Mouse (Mus musculus): ENCODE data around the gene Susd4. TPM values are rescaled to one million over a fixed set of nuclear protein-coding genes. Genes with fewer than 3 reads are reported as not detected.

The Susd4 gene
- total RNA-seq, 2 experiments from 2014 or later, result not detected

DNA sequence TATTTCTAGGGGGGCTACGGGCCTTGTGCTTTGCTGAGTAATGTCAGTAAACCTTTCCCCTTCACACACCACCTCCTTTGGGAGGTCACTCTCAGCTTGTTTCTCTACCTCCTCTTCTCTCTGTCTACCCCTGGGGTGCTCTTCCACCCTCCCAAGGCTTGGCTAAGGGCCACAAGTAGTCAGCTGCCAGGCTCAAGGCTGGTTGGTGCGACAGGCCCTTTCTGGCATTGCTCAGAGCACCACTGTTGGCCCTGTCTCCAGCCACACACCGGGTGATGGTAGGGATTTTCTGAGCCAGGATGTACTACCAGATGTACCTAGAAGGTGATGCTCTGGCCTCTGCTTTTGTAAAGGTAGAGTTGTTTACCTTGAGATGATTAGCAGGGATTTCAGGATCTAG is 21.1 kb downstream of the Susd4 start:
- no peak for ATAC-seq (replicated peaks; ENCODE audit: poor library complexity, severe bottlenecking)

DNA sequence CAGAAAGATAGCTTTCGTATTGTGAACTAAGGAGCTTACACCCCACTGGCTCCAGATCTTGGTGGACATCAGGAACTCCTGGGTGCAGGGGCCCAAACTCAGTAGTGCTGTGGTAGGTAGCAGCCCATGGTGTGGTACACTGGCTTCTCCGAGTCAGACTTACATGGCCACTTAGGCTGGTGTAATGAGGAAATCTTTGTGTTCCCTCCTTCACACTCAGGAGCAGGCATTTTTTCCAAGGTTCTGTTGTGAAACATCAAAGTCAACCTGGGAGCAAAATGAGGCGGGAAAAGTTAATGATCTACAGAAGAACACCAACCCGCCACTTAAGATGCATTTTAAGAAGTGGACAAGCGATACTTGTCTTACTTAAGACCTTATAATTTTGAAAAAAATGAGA is 21.8 kb downstream of the Susd4 start:
- ATAC-seq (replicated peaks; ENCODE audit: poor library complexity, severe bottlenecking), result no peak

DNA sequence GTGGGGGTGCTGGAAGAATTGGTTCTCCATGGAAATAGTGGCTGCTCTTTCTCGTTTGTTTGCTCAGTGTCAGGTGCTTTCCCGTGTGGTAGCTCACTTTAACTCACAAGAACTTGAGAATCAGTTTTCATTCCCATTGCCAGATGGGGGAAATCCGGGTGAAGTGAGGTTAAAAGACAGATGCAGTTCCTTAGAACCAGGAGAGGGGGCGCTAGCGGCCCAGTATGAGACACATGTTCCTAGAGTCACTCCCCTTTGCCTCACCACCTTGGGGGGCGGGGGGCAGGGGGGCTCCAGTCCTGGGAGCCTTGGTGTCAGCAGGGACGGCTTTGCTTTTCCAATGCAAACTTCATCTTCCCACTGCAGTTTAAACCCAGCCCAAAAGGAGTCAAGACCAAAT is 23.4 kb downstream of the Susd4 start:
- no peak for ATAC-seq (replicated peaks; ENCODE audit: poor library complexity, severe bottlenecking)

DNA sequence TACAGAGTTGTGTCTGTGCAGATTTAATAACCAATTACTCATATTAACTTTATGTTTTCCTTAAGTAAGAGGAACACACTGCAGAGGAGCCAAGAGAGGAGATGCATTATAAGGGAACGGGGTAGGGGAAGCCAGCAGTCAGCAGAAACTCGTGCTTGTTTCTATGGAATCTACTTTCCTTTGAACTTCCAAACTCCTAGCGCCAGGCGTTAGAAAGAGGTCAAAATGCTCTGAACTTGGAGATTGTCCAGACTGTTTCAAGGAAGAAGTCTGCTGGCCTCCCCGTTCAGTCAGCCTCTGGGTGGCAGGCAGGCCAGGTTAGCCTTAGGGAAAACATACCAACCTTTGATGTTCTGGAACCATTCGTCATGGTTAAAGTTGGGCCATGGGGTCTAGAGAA is 25.2 kb downstream of the Susd4 start:
- no peak for ATAC-seq (replicated peaks; ENCODE audit: poor library complexity, severe bottlenecking)

DNA sequence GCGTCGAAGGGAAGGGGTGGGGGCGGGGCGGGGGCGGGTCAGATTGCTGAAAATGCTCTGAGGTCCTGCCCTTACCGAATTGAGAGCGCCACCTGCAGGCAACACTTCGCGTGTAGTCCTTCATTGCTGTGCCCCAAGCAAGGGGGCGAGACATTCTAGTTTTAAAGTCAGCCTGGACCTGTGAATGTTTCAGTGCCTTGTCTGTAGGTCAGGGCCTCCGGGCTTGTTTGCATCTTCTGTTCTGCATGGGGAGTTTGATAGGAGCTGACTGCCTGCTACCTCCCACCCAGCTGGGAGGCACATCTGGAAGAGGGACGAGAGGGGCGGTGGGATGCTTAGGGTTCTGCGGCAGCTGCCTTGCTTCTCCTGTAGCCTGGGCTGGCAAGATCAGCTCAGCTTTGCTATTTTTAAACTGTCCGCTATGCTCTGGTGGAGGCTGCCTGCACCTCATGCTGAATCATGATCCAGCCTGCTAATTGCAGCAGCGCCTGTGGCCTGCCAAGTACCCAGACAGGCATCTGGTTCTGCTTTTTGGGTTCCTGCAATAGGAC is 28.9 kb downstream of the Susd4 start:
- peak; percentile 92 for ATAC-seq (replicated peaks; ENCODE audit: poor library complexity, severe bottlenecking)

DNA sequence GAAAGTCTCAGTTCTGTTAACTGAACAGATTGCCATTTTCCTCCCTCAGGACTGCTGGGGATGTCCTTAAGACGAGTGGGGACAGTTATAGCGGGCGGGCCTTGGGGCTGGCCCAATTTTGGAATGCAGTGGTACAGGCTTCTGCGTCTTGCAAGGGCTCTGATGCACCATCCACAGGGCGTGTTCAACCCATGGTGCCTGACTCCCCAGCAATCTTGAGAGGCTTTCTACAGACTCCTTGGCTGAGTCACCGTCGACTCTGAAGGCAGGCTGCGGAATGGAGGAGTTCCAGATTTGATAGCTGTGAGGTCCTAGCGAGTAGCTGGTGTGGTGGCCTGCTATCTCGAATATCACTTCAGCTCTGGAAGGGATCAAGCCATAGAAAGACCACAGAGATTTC is 30.6 kb downstream of the Susd4 start:
- no peak for ATAC-seq (replicated peaks; ENCODE audit: poor library complexity, severe bottlenecking)

DNA sequence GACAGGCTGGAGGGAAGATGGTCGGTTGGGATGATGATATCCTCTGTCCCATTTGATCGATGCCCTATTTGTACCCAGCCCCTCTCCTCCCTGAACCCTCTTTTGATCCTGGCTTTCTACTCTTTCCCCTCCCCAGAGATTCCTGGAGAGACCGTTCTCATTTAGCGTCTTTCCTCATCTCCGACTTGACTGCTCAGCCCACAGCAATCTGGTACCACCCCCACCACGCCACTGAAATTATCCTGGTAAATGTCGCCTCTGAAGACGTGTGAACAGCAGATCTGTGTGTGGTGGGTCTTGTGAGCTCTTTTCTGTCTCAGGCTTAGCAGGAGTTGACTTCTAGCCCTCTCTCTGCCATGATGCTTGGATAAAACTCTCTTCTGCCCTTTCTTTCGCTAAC is 31.0 kb downstream of the Susd4 start:
- ATAC-seq (replicated peaks; ENCODE audit: poor library complexity, severe bottlenecking), result no peak

DNA sequence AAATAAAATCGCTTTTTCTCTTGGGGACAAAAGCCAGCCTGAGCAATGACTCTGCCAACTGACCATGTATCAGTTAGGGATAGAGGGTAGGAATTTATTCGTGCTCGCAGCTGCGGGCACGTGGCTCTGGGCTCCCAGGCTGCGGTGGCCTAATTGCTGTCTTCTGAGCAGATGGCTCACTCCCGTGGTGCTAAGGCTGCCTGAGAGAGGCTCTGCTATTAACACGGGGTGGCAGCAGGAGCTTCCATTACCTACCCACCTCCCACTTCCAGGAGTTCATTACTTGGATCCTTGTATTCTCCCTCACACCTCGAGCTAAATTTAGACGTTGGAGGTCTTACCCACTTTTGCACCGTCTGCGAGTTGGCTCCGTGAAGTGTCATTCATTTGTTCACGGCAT is 33.4 kb downstream of the Susd4 start:
- ATAC-seq (replicated peaks; ENCODE audit: poor library complexity, severe bottlenecking), result no peak

DNA sequence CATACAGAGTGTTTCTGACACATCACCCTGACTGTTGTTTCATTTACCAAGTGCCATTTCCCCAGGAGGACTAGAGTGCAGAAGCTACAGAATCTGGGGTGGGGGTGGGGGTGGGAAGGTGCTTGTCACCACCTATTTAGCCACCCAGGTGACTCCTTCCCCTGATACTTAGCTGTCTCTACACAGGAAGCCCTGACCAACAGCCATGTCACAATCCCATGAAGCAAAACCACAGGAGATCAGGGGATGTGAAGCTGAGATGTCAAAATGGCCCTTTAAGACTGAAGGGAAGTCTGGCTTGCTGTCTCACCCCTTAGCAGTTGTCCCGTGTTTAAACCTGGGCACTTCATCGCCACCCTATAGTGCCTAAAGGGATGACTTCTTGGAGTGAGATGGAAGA is 37.9 kb downstream of the Susd4 start:
- peak; percentile 83 for ATAC-seq (replicated peaks; ENCODE audit: poor library complexity, severe bottlenecking)

DNA sequence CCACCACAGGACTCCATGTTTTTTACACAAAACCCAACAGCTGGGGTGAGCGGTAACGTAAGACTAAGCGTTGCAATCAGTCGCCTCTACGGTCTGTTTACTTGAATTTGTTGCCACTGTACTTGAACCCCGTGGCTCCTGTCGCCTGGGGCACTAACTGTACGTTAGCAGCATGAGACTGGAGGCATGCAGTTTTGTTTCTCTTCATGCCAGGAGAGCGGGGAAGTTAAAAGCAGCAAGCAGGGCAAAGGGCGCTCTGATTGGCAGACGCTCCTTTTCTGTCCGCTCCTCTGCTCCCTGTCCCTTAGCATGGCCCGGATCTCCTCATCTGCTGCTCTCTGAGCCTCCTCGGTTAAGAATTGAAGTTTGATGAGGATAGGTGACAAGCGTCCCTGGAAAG is 39.2 kb downstream of the Susd4 start:
- no peak for ATAC-seq (replicated peaks; ENCODE audit: poor library complexity, severe bottlenecking)

DNA sequence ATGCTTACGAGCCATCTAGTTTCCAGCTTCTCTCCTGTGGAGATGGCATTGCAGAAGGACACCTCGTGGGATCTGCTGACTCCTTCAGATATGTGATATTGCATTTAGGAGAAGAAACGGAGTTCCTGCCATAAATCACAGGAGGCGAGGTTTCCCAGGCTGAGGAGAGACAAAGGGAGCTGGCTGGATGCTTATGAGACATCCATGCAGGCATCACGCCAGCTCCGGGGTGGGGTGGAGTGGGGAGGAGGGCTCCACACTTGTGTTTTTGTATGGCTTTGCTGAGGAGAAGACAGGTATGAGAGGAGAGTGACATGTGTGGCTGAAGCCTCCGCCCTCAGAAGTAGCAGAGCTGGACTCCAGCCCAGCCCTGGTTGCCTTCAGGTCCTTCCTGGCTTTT is 50.3 kb downstream of the Susd4 start:
- ATAC-seq (replicated peaks; ENCODE audit: poor library complexity, severe bottlenecking), result no peak

DNA sequence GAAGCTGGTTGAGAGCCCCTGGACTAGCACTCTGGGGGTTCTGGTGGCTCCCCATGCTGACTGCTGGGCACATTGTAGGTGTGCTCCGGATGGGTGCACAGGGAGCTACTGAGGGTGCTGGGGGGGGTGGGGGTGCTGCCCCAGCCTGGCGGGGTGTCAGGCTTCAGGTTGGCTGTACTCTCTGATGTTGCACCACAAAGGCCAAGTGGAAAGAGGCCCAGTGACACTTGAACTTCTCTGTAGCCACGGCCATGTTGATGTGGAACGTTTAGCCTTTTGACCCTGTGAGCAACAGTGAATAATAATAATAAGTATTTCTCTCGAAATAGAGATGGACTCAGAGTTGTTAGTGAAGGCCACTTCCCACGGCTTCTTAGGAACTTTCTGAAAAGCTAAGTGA is 50.9 kb downstream of the Susd4 start:
- ATAC-seq (replicated peaks; ENCODE audit: poor library complexity, severe bottlenecking), result no peak

DNA sequence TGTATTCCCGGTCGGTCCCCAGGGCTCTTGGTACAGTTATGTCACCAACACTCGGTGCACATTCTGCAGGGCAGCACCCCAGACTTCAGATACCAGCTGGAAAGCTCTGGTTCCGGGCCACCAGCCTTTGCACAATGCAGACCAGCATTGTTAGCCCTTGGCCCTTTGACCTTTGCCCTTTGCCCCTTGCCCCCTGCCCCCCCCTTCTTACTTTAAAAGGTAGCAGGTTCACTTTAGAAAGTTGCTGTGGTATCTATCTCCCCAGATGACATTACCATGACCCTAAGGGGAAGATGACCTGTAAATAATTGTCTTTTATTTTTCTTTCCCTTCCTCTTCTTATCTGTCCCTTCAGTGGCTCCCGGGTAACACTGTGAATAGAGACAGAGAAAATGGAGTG is 53.4 kb downstream of the Susd4 start:
- ATAC-seq (replicated peaks; ENCODE audit: poor library complexity, severe bottlenecking), result no peak

DNA sequence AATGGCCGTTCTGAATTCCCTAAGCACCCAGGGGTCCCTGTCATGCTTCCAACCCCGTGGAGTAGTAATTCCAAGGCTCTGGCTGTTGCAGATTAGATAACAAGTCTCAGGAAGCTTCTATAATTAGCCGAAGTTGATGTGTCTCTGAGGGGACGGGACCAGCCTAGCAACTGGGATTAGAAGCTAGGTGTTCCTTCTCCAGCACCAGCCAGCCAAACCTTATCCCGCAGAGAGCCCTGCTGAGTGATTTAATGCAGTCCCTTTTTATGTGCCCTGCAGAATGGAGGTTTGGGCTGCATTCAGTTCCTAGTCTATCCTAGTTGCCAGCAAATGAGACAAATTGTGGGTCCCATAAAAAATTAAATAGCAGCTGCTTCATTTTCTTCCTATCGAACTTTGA is 54.0 kb downstream of the Susd4 start:
- no peak for ATAC-seq (replicated peaks; ENCODE audit: poor library complexity, severe bottlenecking)

DNA sequence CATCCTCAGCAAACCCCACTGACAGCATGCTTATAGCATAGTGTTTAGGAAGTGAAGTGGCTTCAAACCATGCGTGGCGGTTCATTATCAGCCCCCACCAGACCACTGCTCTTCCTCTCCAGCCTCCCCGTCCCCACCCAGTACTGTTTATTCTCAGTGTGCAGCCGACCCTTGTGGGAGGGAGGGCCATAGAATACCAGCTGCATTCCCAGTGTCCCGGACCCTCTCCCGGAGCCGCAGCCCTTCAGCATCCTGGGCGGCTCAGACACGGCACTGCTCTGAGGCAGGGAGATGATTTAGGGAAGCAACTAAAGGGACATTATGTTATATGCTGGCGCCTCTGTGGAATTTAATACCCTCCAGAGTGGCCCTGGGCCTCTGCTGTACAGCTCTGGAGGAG is 55.3 kb downstream of the Susd4 start:
- ATAC-seq (replicated peaks; ENCODE audit: poor library complexity, severe bottlenecking), result no peak

DNA sequence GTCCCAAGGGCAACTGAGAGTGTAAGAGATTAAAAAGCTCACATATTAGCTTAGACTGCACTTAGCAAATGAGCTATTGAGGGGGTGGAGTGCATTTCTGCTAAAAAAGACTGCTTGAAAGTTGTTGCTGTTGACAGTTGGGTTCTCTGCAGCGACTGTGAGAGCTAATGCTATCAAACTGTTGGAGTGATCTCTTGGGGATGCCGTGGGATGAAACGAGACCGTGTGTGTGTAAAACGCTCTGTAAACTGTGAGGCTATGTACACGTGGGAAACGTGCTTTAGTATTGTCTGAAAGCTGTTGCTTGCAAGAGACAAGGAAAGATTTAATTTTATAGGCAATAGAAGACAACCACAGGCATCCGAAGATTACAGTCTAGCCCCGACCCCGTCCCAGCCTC is 59.1 kb downstream of the Susd4 start:
- no peak for ATAC-seq (replicated peaks; ENCODE audit: poor library complexity, severe bottlenecking)

DNA sequence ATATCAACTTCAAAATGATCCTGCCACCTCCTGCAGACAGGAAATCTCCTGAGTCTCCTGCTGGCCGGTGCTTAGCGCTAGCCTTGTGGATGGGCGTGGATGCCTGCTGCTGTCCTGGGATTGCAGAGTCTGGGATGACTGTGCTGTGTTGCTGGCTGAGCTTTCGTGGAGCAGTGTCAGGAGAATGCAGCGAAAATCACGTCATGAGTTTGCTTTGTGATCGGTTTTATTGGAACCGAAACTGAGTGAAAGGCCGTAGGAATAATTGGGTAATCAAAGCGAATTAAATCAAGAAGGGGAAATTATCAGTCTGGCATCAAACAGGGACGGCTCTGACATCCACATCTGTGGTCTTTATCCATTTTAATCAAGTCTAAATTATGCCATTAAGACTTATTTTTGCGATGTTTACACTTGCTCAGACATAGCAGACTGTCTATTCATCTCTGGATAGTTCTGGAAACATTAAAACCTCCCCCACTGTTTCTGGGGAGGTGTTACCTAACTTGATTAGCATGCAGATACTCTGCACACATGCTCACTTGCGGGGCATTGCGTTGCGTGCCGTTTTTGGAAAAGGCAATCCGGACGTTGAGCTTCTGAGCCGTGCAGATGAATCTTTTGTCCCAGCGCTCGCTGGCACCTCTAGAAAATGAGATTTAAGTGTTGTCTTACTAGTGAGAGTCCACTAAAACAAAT is 60.2 kb downstream of the Susd4 start:
- no peak for ATAC-seq (replicated peaks; ENCODE audit: poor library complexity, severe bottlenecking)

DNA sequence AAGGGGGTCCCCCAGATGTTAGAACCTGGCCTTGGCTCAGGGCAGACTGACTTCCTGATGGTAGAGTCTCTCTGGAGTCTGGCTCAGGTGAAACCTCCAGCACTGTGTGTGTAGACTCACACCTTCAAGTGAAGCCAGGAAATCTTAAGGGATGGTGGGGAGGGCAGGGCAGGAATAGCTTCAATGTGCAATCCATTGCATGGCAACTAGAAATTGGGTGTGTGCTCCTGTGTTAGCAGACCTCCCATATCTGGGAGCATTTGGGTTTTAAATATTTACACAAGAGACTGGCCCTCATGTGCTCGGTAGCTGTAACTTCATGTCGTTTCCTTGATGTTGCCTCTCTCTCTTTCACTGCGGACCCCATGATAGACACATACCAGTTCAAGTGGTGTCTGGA is 62.9 kb downstream of the Susd4 start:
- ATAC-seq (replicated peaks; ENCODE audit: poor library complexity, severe bottlenecking), result no peak

DNA sequence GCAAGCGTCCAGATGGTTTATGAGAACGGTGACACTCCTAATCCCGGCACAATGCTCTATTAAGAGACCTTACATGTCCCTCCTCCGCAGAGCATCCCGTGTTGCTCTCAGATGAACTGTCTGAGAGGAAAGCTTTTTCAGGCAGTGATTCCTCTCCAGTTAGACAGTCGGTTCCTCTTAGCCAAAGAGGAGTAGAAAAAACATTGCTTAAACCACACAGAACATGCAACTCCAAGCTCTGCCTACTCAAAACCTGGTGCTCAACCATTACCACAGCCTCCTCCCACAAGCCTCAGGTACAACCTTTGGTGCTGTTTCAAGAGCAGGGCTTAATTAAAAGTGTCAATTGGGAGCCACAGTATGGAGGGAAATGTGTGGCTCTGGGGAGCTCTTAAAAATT is 74.4 kb downstream of the Susd4 start:
- ATAC-seq (replicated peaks; ENCODE audit: poor library complexity, severe bottlenecking), result no peak

DNA sequence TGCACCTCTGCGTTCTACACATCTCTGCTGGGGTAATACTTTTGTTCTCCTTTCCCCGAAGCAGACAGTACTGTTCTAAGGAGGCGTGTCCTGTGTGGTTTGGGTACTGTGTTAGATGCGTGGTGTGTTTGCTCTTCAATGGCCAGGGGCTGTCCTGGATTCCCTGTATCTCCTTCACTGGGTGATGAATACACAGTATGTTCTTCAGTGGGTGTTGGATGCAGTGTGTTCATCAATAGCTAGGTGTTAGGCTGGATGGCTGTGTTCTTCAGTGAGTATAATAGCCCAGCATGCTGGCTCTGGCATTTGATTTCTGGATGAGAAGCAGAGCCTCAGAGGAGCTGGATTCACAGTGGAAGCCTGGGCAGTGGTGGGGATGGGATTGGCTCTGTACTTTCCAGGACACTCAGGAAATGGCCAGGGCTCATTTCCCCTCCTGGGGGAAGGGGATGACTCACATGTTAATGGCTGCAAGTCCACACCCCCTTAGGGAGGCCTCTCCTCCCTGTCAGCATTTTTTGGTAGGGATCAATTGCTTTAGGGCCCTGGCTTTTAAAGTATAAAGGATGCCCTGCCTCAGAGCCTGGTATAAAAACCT is 75.8 kb downstream of the Susd4 start:
- no peak for ATAC-seq (replicated peaks; ENCODE audit: poor library complexity, severe bottlenecking)

DNA sequence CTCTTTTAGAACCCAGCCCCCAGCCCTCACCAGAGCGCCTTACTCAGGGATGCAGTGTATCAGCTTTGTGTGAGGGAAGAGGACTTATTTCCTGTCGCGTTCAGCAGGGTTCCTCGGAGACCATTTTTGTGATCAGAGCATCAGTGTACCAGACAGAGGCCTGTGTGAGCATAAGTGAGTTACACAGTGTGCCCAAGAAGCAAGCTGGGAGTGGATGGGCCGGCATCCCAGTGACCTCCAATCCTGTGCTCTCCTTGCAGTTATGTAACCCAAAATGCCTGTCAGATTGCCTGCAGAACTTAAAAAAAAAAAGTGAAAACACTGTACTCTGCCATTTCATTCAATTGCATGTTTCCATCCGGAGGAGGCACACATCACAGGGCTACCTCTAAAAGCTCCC is 76.4 kb downstream of the Susd4 start:
- no peak for ATAC-seq (replicated peaks; ENCODE audit: poor library complexity, severe bottlenecking)

DNA sequence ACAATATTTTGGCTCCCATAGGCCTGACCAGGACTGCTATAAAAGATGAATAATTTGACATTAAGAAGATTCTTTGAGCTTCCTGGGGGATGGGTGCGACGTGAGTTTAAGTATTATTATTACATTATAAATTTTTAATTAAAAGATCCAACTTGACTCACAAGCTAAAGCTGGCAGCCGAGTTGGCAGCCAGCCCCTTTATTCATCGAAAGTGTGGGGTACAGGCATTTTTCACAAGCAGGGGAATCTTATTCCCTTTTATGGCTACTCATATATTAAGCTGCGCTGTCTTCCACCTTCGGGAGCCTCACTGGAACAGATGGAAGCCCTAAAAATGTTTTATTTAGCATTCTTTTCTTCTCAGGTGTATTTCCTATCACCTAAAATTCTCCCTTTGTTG is 76.9 kb downstream of the Susd4 start:
- no peak for ATAC-seq (replicated peaks; ENCODE audit: poor library complexity, severe bottlenecking)
